Mouse (Mus musculus) limb, embryonic 12.5 days (tissue): Measurements from ENCODE around the gene Lyg1. TPM values are rescaled to one million over a fixed set of nuclear protein-coding genes. Genes with fewer than 3 reads are reported as not detected.

Source experiments
- ATAC-seq: fragments of 200-750 bp; cut with Nextera tagmentation; 2 replicates; pipeline ENCODE4 v1.8.0; 2017; ENCODE audit warnings: low read depth, moderate TSS enrichment; ENCODE audit not compliant: insufficient number of reproducible peaks, insufficient read depth, low FRiP score, low TSS enrichment
- H3K27ac ChIP-seq: fragments of 300-500 bp; sonication (generic); 2 replicates; pipeline ENCODE4 v1.5.1; 2016; ENCODE audit warnings: mild to moderate bottlenecking, moderate library complexity
- H3K27me3 ChIP-seq: fragments of 300-500 bp; sonication (generic); 2 replicates; pipeline ENCODE4 v1.6.1; 2016; ENCODE audit warnings: mild to moderate bottlenecking, moderate library complexity
- H3K36me3 ChIP-seq: fragments of 300-500 bp; sonication (generic); 2 replicates; pipeline ENCODE4 v1.6.1; 2016; ENCODE audit warnings: mild to moderate bottlenecking, moderate library complexity
- H3K4me1 ChIP-seq: fragments of 300-500 bp; sonication (generic); replicated peaks from 2 replicates; pipeline ENCODE4 v1.6.1; 2016
- H3K4me2 ChIP-seq: fragments of 300-500 bp; sonication (generic); 2 replicates; pipeline ENCODE4 v1.6.1; 2016; ENCODE audit warnings: mild to moderate bottlenecking, moderate library complexity
- H3K4me3 ChIP-seq: fragments of 300-500 bp; sonication (generic); replicated peaks from 2 replicates; pipeline ENCODE4 v1.5.1; 2016; ENCODE audit warnings: mild to moderate bottlenecking
- H3K9ac ChIP-seq: fragments of 300-500 bp; sonication (generic); replicated peaks from 2 replicates; pipeline ENCODE4 v1.6.1; 2016; ENCODE audit warnings: mild to moderate bottlenecking, moderate library complexity
- H3K9me3 ChIP-seq: fragments of 300-500 bp; sonication (generic); 2 replicates; pipeline ENCODE4 v1.6.1; 2016; ENCODE audit warnings: mild to moderate bottlenecking, moderate library complexity
- WGBS: fragments of 180-500 bp; shearing (Covaris S2); methylation state at CpG from one replicate; pipeline ENCODE4 v1.1.7; 2016; 5-methylcytosine and 5-hydroxymethylcytosine counted together
- polyA plus RNA-seq: library from polyadenylated mRNA; unstranded; fragments of >200 nt; fragmentation: Nextera tagmentation; extraction: Ambion mirVana; gene quantifications from 2 replicates; pipeline ENCODE4 v1.2.1, GENCODE M21; 2016

Gene Lyg1
- not detected in 2 replicates for polyA plus RNA-seq

- H3K9ac ChIP-seq = no peak within 1 kb of the TSS
- H3K4me3 ChIP-seq = no peak within 1 kb of the TSS
- H3K9me3 ChIP-seq = 0 out of 2 replicates have a peak, but pooled peaks cover 3% of the 10 kb centered on the region
- no peaks in the 10 kb centered on the region for H3K36me3 ChIP-seq
- ATAC-seq = no peak
- no peaks in the 10 kb centered on the region for H3K27me3 ChIP-seq
- no peak within 1 kb of the TSS for H3K4me2 ChIP-seq
- no peaks in the 10 kb centered on the region for H3K4me1 ChIP-seq
- H3K27ac ChIP-seq = no peak within 1 kb of the TSS
- 83% methylated on average over 5 of the region's 5 CpGs for WGBS
Measured at GRCm38 (mm10) chr1:37957659-37958058, at the start of gene Lyg1. Lyg1 (minus strand) TSS chr1:37957759.

- Histone ChIP-seq H3K9me3 (no peaks in the 10 kb centered on the region), H3K36me3 (no peaks in the 10 kb centered on the region), H3K4me1 (no peaks in the 10 kb centered on the region), H3K4me3 (no peak overlapping the region), H3K9ac (no peak overlapping the region), H3K27me3 (no peaks in the 10 kb centered on the region), H3K4me2 (no peak overlapping the region), H3K27ac (no peak overlapping the region)
- no peak for ATAC-seq
- 72% methylated on average over 3 of the region's 3 CpGs for WGBS
Measured at GRCm38 (mm10) chr1:38006741-38007140, 49.2 kb upstream of the Lyg1 start.

- 89% methylated on average over 3 of the region's 3 CpGs for WGBS
Measured at GRCm38 (mm10) chr1:38003046-38003445, 45.5 kb upstream of the Lyg1 start.

GRCm38 (mm10) chr1:38001956-38002355 lies 44.4 kb upstream of the Lyg1 start:
- Histone ChIP-seq H3K4me2 (no peak overlapping the region), H3K27ac (no peak overlapping the region), H3K9ac (no peak overlapping the region), H3K27me3 (no peaks in the 10 kb centered on the region), H3K9me3 (no peaks in the 10 kb centered on the region), H3K36me3 (no peaks in the 10 kb centered on the region), H3K4me1 (peaks cover 10% of the 10 kb centered on the region), H3K4me3 (no peak overlapping the region)
- WGBS = 94% methylated on average over 9 of the region's 9 CpGs
- ATAC-seq = no peak

More at GRCm38 (mm10) chr1:38003046-38003445, 45.5 kb upstream of the Lyg1 start:
- no peaks in the 10 kb centered on the region for H3K36me3 ChIP-seq
- no peaks in the 10 kb centered on the region for H3K27me3 ChIP-seq
- no peak overlapping the region for H3K27ac ChIP-seq
- no peak overlapping the region for H3K9ac ChIP-seq
- no peak overlapping the region for H3K4me3 ChIP-seq
- no peak for ATAC-seq
- no peak overlapping the region for H3K4me2 ChIP-seq
- H3K9me3 ChIP-seq = no peaks in the 10 kb centered on the region
- H3K4me1 ChIP-seq = peaks cover 10% of the 10 kb centered on the region

GRCm38 (mm10) chr1:38000844-38001243 lies 43.3 kb upstream of the Lyg1 start:
- Histone ChIP-seq H3K4me2 (no peak overlapping the region), H3K27ac (no peak overlapping the region), H3K9ac (no peak overlapping the region), H3K4me1 (peaks cover 16% of the 10 kb centered on the region), H3K36me3 (no peaks in the 10 kb centered on the region), H3K4me3 (no peak overlapping the region), H3K9me3 (no peaks in the 10 kb centered on the region), H3K27me3 (no peaks in the 10 kb centered on the region)
- no peak for ATAC-seq
- WGBS = 88% methylated on average over 8 of the region's 8 CpGs

GRCm38 (mm10) chr1:37999552-37999951 lies 42.0 kb upstream of the Lyg1 start:
- Histone ChIP-seq H3K9me3 (no peaks in the 10 kb centered on the region), H3K27me3 (no peaks in the 10 kb centered on the region), H3K4me1 (peaks cover 16% of the 10 kb centered on the region), H3K36me3 (peaks cover 10% of the 10 kb centered on the region), H3K27ac (no peak overlapping the region), H3K4me3 (peak overlapping the region; percentile 96; the same call in 1 of the 2 replicates), H3K4me2 (peak overlapping the region; percentile 63), H3K9ac (no peak overlapping the region)
- WGBS = 84% methylated on average over 3 of the region's 3 CpGs
- no peak for ATAC-seq

- peak overlapping the region; percentile 89 for H3K27ac ChIP-seq
- ATAC-seq = peak; percentile 40
- H3K9ac ChIP-seq = peak overlapping the region; percentile 94
- no peaks in the 10 kb centered on the region for H3K27me3 ChIP-seq
- no peaks in the 10 kb centered on the region for H3K9me3 ChIP-seq
- peak overlapping the region; percentile 63 for H3K4me2 ChIP-seq
- peaks cover 20% of the 10 kb centered on the region for H3K36me3 ChIP-seq
- peaks cover 16% of the 10 kb centered on the region for H3K4me1 ChIP-seq
- WGBS = 3% methylated on average over 46 of the region's 47 CpGs
- H3K4me3 ChIP-seq = peak overlapping the region; percentile 96
Measured at GRCm38 (mm10) chr1:37998371-37999199, 41.0 kb upstream of the Lyg1 start.

GRCm38 (mm10) chr1:37997867-37998266 lies 40.3 kb upstream of the Lyg1 start, which contains the start of the genes Txndc9 and Eif5b:
Txndc9 (minus strand) TSS chr1:37997893.
Eif5b (plus strand) TSS chr1:37998010.
- WGBS = under 1% methylated on average over 50 of the region's 50 CpGs
- peak within 1 kb of the TSS; percentile 89 for H3K27ac ChIP-seq
- peak within 1 kb of the TSS; percentile 90 for H3K4me2 ChIP-seq
- H3K36me3 ChIP-seq = peaks cover 27% of the 10 kb centered on the region
- H3K27me3 ChIP-seq = no peaks in the 10 kb centered on the region
- peak within 1 kb of the TSS; percentile 96 for H3K4me3 ChIP-seq
- peak within 1 kb of the TSS; percentile 94 for H3K9ac ChIP-seq
- no peaks in the 10 kb centered on the region for H3K9me3 ChIP-seq
- ATAC-seq = peak; percentile 92
- H3K4me1 ChIP-seq = peaks cover 16% of the 10 kb centered on the region

GRCm38 (mm10) chr1:37996877-37997484 lies 39.4 kb upstream of the Lyg1 start:
- Histone ChIP-seq H3K4me1 (peaks cover 16% of the 10 kb centered on the region), H3K27ac (peak overlapping the region; percentile 89), H3K9ac (peak overlapping the region; percentile 73), H3K4me2 (peak overlapping the region; percentile 90), H3K36me3 (peaks cover 35% of the 10 kb centered on the region), H3K27me3 (no peaks in the 10 kb centered on the region), H3K9me3 (no peaks in the 10 kb centered on the region), H3K4me3 (peak overlapping the region; percentile 96)
- WGBS = under 1% methylated on average over 42 of the region's 42 CpGs
- ATAC-seq = peak; percentile 96

GRCm38 (mm10) chr1:37996226-37996625 lies 38.7 kb upstream of the Lyg1 start:
- Histone ChIP-seq H3K27me3 (no peaks in the 10 kb centered on the region), H3K27ac (no peak overlapping the region), H3K9me3 (no peaks in the 10 kb centered on the region), H3K4me3 (peak overlapping the region; percentile 96), H3K36me3 (peaks cover 43% of the 10 kb centered on the region), H3K9ac (peak overlapping the region; percentile 73), H3K4me1 (peaks cover 16% of the 10 kb centered on the region), H3K4me2 (peak overlapping the region; percentile 90)
- WGBS = 47% methylated on average over 3 of the region's 3 CpGs
- ATAC-seq = no peak

- ATAC-seq = no peak
- H3K27ac ChIP-seq = no peak overlapping the region
- H3K9ac ChIP-seq = no peak overlapping the region
- no peak overlapping the region for H3K4me2 ChIP-seq
- WGBS = 88% methylated on average over 5 of the region's 5 CpGs
- H3K9me3 ChIP-seq = no peaks in the 10 kb centered on the region
- no peak overlapping the region for H3K4me3 ChIP-seq
- no peaks in the 10 kb centered on the region for H3K27me3 ChIP-seq
- H3K36me3 ChIP-seq = peaks cover 81% of the 10 kb centered on the region
- H3K4me1 ChIP-seq = no peaks in the 10 kb centered on the region
Measured at GRCm38 (mm10) chr1:37987856-37988255, 30.3 kb upstream of the Lyg1 start.
